11 mouse cellular contexts compared by ENCODE assay signal in the genomic region with DNA sequence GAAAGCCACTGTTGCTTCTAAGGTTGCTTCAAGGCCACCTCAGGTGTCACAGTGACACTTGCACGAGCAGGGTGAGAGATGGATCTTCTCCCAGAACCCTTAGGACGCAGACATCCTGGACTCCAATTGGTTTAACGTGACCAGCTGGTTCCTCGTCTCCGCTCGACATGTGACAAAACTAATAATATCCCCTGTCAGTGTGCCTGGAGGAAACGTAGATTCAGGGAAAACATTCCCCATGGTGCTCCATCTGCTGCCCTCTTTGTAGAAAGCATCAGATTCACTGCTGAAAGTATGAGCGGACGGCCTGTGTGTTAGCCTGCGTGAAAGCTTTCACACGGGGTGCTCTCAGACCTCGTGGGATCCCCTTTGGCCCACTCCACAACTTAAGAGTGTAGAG.
DNase-seq lines count a peak whose midpoint lies in the region; ATAC-seq and TF ChIP-seq lines count a peak whose summit lies in the region.
"Had no signal": no experiment of that assay in that cellular context is flagged by ENCODE, and none has a peak within 500 bp of the region (broad histone marks: within the 10 kb centered on the region; RNA-seq: fewer than 3 reads in every experiment).

No protein-coding gene starts in this region.

- H3K27me3 ChIP-seq in hindbrain, embryonic 15.5 days, result no peaks in the 10 kb centered on the region
- no peaks in the 10 kb centered on the region for H3K27me3 ChIP-seq in hindbrain, embryonic 13.5 days
- no peaks in the 10 kb centered on the region for H3K27me3 ChIP-seq in heart, adult 2 months (ENCODE audit: control insufficient read depth, insufficient read depth, low read length)
- H3K27me3 ChIP-seq: limb, embryonic 15.5 days; stomach, embryonic 15.5 days had no signal

- no peaks in the 10 kb centered on the region for H3K9me3 ChIP-seq in hindbrain, embryonic 15.5 days
- H3K9me3 ChIP-seq in hindbrain, embryonic 13.5 days, result no peaks in the 10 kb centered on the region
- H3K9me3 ChIP-seq: limb, embryonic 15.5 days; stomach, embryonic 15.5 days had no signal

- peak; percentile 89 to 90 for DNase-seq in cerebellum, postnatal 10 days
- DNase-seq in layer of hippocampus, adult 8-10 months (ENCODE audit: low spot score in 2 of 2), result peak; percentile 48 to 60
- peak; percentile 21 to 30 for DNase-seq in right cerebral cortex, adult 2 months (ENCODE audit: low spot score in 2 of 2)
- DNase-seq in heart, adult 2 months, result no peak
- DNase-seq in gastrocnemius, postnatal 25 days, result no peak
- DNase-seq: lung, postnatal 4 days had no signal

- no peak for TF ChIP-seq EP300 in heart, adult 2 months (IDR thresholded peaks at IDR 0.05; ENCODE audit: insufficient read depth, low read depth, low read length)

- H3K4me3 ChIP-seq in hindbrain, embryonic 15.5 days, result no peak overlapping the region
- H3K4me3 ChIP-seq in hindbrain, embryonic 13.5 days, result no peak overlapping the region
- no peak overlapping the region for H3K4me3 ChIP-seq in heart, adult 2 months
- H3K4me3 ChIP-seq: limb, embryonic 15.5 days; stomach, embryonic 15.5 days had no signal

- H3K9ac ChIP-seq in hindbrain, embryonic 15.5 days, result no peak overlapping the region
- no peak overlapping the region for H3K9ac ChIP-seq in hindbrain, embryonic 13.5 days
- no peak overlapping the region for H3K9ac ChIP-seq in heart, adult 2 months (ENCODE audit: low read depth, low read length)
- H3K9ac ChIP-seq: limb, embryonic 15.5 days; stomach, embryonic 15.5 days had no signal

- H3K27ac ChIP-seq in hindbrain, embryonic 15.5 days (replicated peaks), result no peak overlapping the region
- H3K27ac ChIP-seq in hindbrain, embryonic 13.5 days, result no peak overlapping the region
- H3K27ac ChIP-seq in heart, adult 2 months, result no peak overlapping the region
- H3K27ac ChIP-seq: limb, embryonic 15.5 days; stomach, embryonic 15.5 days had no signal

- H3K4me1 ChIP-seq in hindbrain, embryonic 15.5 days (replicated peaks), result no peaks in the 10 kb centered on the region; the same call in 1 of the 2 replicates
- peaks cover 6% of the 10 kb centered on the region; the same call in 1 of the 2 replicates for H3K4me1 ChIP-seq in hindbrain, embryonic 13.5 days (replicated peaks)
- H3K4me1 ChIP-seq in heart, adult 2 months (ENCODE audit: control insufficient read depth, insufficient read depth, low read length), result no peaks in the 10 kb centered on the region
- H3K4me1 ChIP-seq: limb, embryonic 15.5 days; stomach, embryonic 15.5 days had no signal

- intact Hi-C loops in heart, adult 2 months (cut with DNase I), result no loop called here

- no peak overlapping the region for H3K4me2 ChIP-seq in hindbrain, embryonic 15.5 days
- no peak overlapping the region for H3K4me2 ChIP-seq in hindbrain, embryonic 13.5 days
- H3K4me2 ChIP-seq: limb, embryonic 15.5 days; stomach, embryonic 15.5 days had no signal

- no peak for TF ChIP-seq POLR2A in heart, adult 2 months (IDR thresholded peaks at IDR 0.05; ENCODE audit: insufficient read depth, low read depth, low read length)

- no peaks in the 10 kb centered on the region for H3K36me3 ChIP-seq in hindbrain, embryonic 15.5 days
- H3K36me3 ChIP-seq in hindbrain, embryonic 13.5 days, result no peaks in the 10 kb centered on the region
- H3K36me3 ChIP-seq in heart, adult 2 months (ENCODE audit: control insufficient read depth, insufficient read depth, low read length), result no peaks in the 10 kb centered on the region
- H3K36me3 ChIP-seq: limb, embryonic 15.5 days; stomach, embryonic 15.5 days had no signal

- no peaks in the 10 kb centered on the region for H3K79me2 ChIP-seq in heart, adult 2 months (replicated peaks; ENCODE audit: control insufficient read depth, insufficient read depth, low read length)

- TF ChIP-seq CTCF in heart, adult 2 months (IDR thresholded peaks at IDR 0.05), result no peak

- peak; percentile 74; the same call in 1 of the 2 replicates for ATAC-seq in hindbrain, embryonic 15.5 days (ENCODE audit: low FRiP score, low read depth)
- ATAC-seq in hindbrain, embryonic 13.5 days (ENCODE audit: low FRiP score), result no peak
- no peak for ATAC-seq in megakaryocyte, adult 5-6 weeks (ENCODE audit: poor library complexity, severe bottlenecking)

- WGBS in hindbrain, embryonic 15.5 days, result 51% methylated on average over 12 of the region's 12 CpGs
- WGBS in hindbrain, embryonic 13.5 days, result 53% methylated on average over 12 of the region's 12 CpGs
- WGBS in heart, adult 2 months, result 73% methylated on average over 12 of the region's 12 CpGs

Comparison
In these comparisons a context has a peak if more than half of its experiments do, and no peak if none do; other contexts are left out.
1. DNase-seq: peak in cerebellum, postnatal 10 days (2 of 2), layer of hippocampus, adult 8-10 months (2 of 2) and right cerebral cortex, adult 2 months (2 of 2); none in heart, adult 2 months (0 of 2) and gastrocnemius, postnatal 25 days (single experiment).